Mouse (Mus musculus): ENCODE measurements around the gene Gnat1. TPM values are rescaled to one million over a fixed set of nuclear protein-coding genes. Genes with fewer than 3 reads are reported as not detected.
"Not testable (repeated sequence)": the region's sequence is repeated elsewhere in the genome, so short reads cannot be mapped to it uniquely, and the experiment has no call there.

Gene Gnat1
- polyA plus RNA-seq, 1 experiment from 2014 or later = 3.0 TPM

- Histone ChIP-seq H3K36me3 (peaks cover 90% of the 10 kb centered on the region), H3K4me1 (no peaks in the 10 kb centered on the region), H3K9ac (0 out of 2 replicates have a peak overlapping the region, but pooled peaks have one; percentile 1), H3K4me2 (replicated peaks) (no peak overlapping the region), H3K27me3 (0 out of 2 replicates have a peak, but pooled peaks cover 2% of the 10 kb centered on the region), H3K27ac (no peak overlapping the region), H3K9me3 (no peaks in the 10 kb centered on the region), H3K4me3 (no peak overlapping the region)
- ATAC-seq (ENCODE audit: insufficient number of reproducible peaks, insufficient read depth, low FRiP score, low TSS enrichment) = peak; percentile 54
- 47% methylated on average over 17 of the region's 17 CpGs for WGBS
Measured at GRCm38 (mm10) chr9:107685231-107685981, 5.9 kb upstream of the Gnat1 start.

- no peak overlapping the region for H3K4me3 ChIP-seq
- WGBS = 85% methylated on average over 20 of the region's 20 CpGs
- H3K4me2 ChIP-seq (replicated peaks) = no peak overlapping the region
- no peak overlapping the region; the same call in 1 of the 2 replicates for H3K9ac ChIP-seq
- no peaks in the 10 kb centered on the region for H3K9me3 ChIP-seq
- peaks cover 60% of the 10 kb centered on the region for H3K36me3 ChIP-seq
- peaks cover 6% of the 10 kb centered on the region for H3K27me3 ChIP-seq
- no peak for ATAC-seq (ENCODE audit: insufficient number of reproducible peaks, insufficient read depth, low FRiP score, low TSS enrichment)
- no peaks in the 10 kb centered on the region for H3K4me1 ChIP-seq
- no peak overlapping the region for H3K27ac ChIP-seq
Measured at GRCm38 (mm10) chr9:107682405-107682804, 2.9 kb upstream of the Gnat1 start.

- H3K27me3 ChIP-seq = peaks cover 35% of the 10 kb centered on the region
- ATAC-seq (ENCODE audit: insufficient number of reproducible peaks, insufficient read depth, low FRiP score, low TSS enrichment) = no peak
- H3K4me1 ChIP-seq = peaks cover 19% of the 10 kb centered on the region
- no peak overlapping the region for H3K27ac ChIP-seq
- H3K4me3 ChIP-seq = no peak overlapping the region
- peaks cover 25% of the 10 kb centered on the region for H3K36me3 ChIP-seq
- H3K9ac ChIP-seq = no peak overlapping the region
- WGBS = 83% methylated on average over 2 of the region's 2 CpGs
- H3K9me3 ChIP-seq = no peaks in the 10 kb centered on the region
- no peak overlapping the region for H3K4me2 ChIP-seq (replicated peaks)
Measured at GRCm38 (mm10) chr9:107678861-107679260, 651 bp downstream of the Gnat1 start.

GRCm38 (mm10) chr9:107677819-107678526, 1.5 kb downstream of the Gnat1 start:
- H3K36me3 ChIP-seq = peaks cover 16% of the 10 kb centered on the region
- peaks cover 19% of the 10 kb centered on the region for H3K4me1 ChIP-seq
- not testable (repeated sequence) for H3K4me2 ChIP-seq (replicated peaks); ATAC-seq (ENCODE audit: insufficient number of reproducible peaks, insufficient read depth, low FRiP score, low TSS enrichment); H3K4me3 ChIP-seq; H3K9ac ChIP-seq; H3K27ac ChIP-seq; H3K9me3 ChIP-seq
- 37% methylated on average over 14 of the region's 14 CpGs for WGBS
- peaks cover 35% of the 10 kb centered on the region for H3K27me3 ChIP-seq

- Histone ChIP-seq H3K27me3 (peaks cover 35% of the 10 kb centered on the region), H3K9me3 (no peaks in the 10 kb centered on the region), H3K4me1 (peaks cover 19% of the 10 kb centered on the region), H3K4me3 (no peak overlapping the region), H3K36me3 (peaks cover 9% of the 10 kb centered on the region), H3K27ac (no peak overlapping the region), H3K9ac (no peak overlapping the region), H3K4me2 (replicated peaks) (peak overlapping the region; percentile 57; the same call in 1 of the 2 replicates)
- no peak for ATAC-seq (ENCODE audit: insufficient number of reproducible peaks, insufficient read depth, low FRiP score, low TSS enrichment)
- WGBS = 21% methylated on average over 17 of the region's 17 CpGs
Measured at GRCm38 (mm10) chr9:107677091-107677784, 2.3 kb downstream of the Gnat1 start.

GRCm38 (mm10) chr9:107676302-107676701, 3.2 kb downstream of the Gnat1 start:
- Histone ChIP-seq H3K9ac (peak overlapping the region; percentile 21; the same call in 1 of the 2 replicates), H3K4me1 (peaks cover 19% of the 10 kb centered on the region), H3K27me3 (peaks cover 32% of the 10 kb centered on the region), H3K4me3 (peak overlapping the region; percentile 29), H3K4me2 (replicated peaks) (peak overlapping the region; percentile 57), H3K27ac (no peak overlapping the region), H3K36me3 (0 out of 2 replicates have a peak, but pooled peaks cover under 1% of the 10 kb centered on the region), H3K9me3 (no peaks in the 10 kb centered on the region)
- no peak for ATAC-seq (ENCODE audit: insufficient number of reproducible peaks, insufficient read depth, low FRiP score, low TSS enrichment)
- 1% methylated on average over 25 of the region's 25 CpGs for WGBS

- no peak for ATAC-seq (ENCODE audit: insufficient number of reproducible peaks, insufficient read depth, low FRiP score, low TSS enrichment)
- peaks cover 32% of the 10 kb centered on the region for H3K27me3 ChIP-seq
- H3K4me1 ChIP-seq = peaks cover 19% of the 10 kb centered on the region
- 0 out of 2 replicates have a peak overlapping the region, but pooled peaks have one; percentile 7 for H3K9ac ChIP-seq
- 1% methylated on average over 39 of the region's 39 CpGs for WGBS
- H3K9me3 ChIP-seq = no peaks in the 10 kb centered on the region
- H3K4me3 ChIP-seq = peak overlapping the region; percentile 29
- peak overlapping the region; percentile 57 for H3K4me2 ChIP-seq (replicated peaks)
- no peak overlapping the region for H3K27ac ChIP-seq
- no peaks in the 10 kb centered on the region for H3K36me3 ChIP-seq
Measured at GRCm38 (mm10) chr9:107675671-107676301, 3.7 kb downstream of the Gnat1 start.

GRCm38 (mm10) chr9:107674609-107675429, 4.7 kb downstream of the Gnat1 start:
- ATAC-seq (ENCODE audit: insufficient number of reproducible peaks, insufficient read depth, low FRiP score, low TSS enrichment) = no peak
- H3K4me3 ChIP-seq = no peak overlapping the region
- H3K27me3 ChIP-seq = peaks cover 32% of the 10 kb centered on the region

GRCm38 (mm10) chr9:107670259-107670658, 9.3 kb downstream of the Gnat1 start:
- Histone ChIP-seq H3K27ac (no peak overlapping the region), H3K4me1 (peaks cover 29% of the 10 kb centered on the region), H3K9ac (no peak overlapping the region), H3K4me2 (replicated peaks) (no peak overlapping the region), H3K27me3 (peaks cover 30% of the 10 kb centered on the region), H3K4me3 (no peak overlapping the region), H3K36me3 (no peaks in the 10 kb centered on the region), H3K9me3 (no peaks in the 10 kb centered on the region)
- no peak for ATAC-seq (ENCODE audit: insufficient number of reproducible peaks, insufficient read depth, low FRiP score, low TSS enrichment)
- WGBS = 60% methylated on average over 5 of the region's 5 CpGs

More at GRCm38 (mm10) chr9:107674609-107675429, 4.7 kb downstream of the Gnat1 start:
- 58% methylated on average over 9 of the region's 9 CpGs for WGBS
- no peaks in the 10 kb centered on the region for H3K36me3 ChIP-seq
- H3K9me3 ChIP-seq = no peaks in the 10 kb centered on the region
- peak overlapping the region; percentile 57 for H3K4me2 ChIP-seq (replicated peaks)
- no peak overlapping the region for H3K9ac ChIP-seq
- H3K4me1 ChIP-seq = peaks cover 19% of the 10 kb centered on the region
- no peak overlapping the region for H3K27ac ChIP-seq

GRCm38 (mm10) chr9:107669480-107669945, 10.0 kb downstream of the Gnat1 start, which contains the start of gene Slc38a3:
Gene Slc38a3, minus strand, starts transcription at chr9:107669530.
- no peak for ATAC-seq (ENCODE audit: insufficient number of reproducible peaks, insufficient read depth, low FRiP score, low TSS enrichment)
- 90% methylated on average over 9 of the region's 9 CpGs for WGBS
- H3K27ac ChIP-seq = no peak within 1 kb of the TSS
- H3K36me3 ChIP-seq = no peaks in the 10 kb centered on the region
- peaks cover 29% of the 10 kb centered on the region for H3K27me3 ChIP-seq
- H3K4me2 ChIP-seq (replicated peaks) = no peak within 1 kb of the TSS
- H3K4me1 ChIP-seq = peaks cover 27% of the 10 kb centered on the region
- H3K9ac ChIP-seq = no peak within 1 kb of the TSS
- no peaks in the 10 kb centered on the region for H3K9me3 ChIP-seq
- H3K4me3 ChIP-seq = no peak within 1 kb of the TSS

Measured in embryonic facial prominence, embryonic 12.5 days (tissue).